Mouse (Mus musculus) erythroblast, embryonic 14.5 days (primary cell): ENCODE measurements around the gene Adgrg3.

Experiments
- GATA1 ChIP-seq: IDR thresholded peaks from 2 replicates; pipeline ENCODE4 v1.6.1; 2012; ENCODE audit warnings: low read length, inconsistent platforms, mixed read lengths
- TAL1 ChIP-seq: IDR thresholded peaks from 3 replicates; pipeline ENCODE4 v1.6.1; 2012; ENCODE audit warnings: low read length, inconsistent platforms, mixed read lengths

DNA sequence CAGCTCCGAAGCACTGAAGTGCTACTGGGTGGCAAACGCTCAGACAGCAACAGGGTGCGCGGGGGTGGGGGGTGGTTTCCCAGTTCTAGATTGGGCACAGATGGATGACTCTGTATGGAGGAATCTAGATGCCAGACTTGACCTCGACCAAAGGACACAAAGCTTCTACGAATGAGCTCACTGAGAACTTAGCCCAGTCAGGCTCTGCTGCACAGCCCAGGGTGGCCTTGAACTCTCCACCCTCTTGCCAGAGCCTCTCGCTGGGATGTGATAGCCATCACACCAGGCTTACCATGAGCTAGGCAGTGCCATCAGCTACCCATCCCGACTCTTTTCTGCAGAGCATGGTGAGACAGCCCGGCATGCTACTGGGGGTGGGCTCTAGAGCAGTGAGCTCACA is 43.7 kb upstream of the Adgrg3 start:
- TF ChIP-seq TAL1 (no peak), GATA1 (no peak)
